Mouse (Mus musculus) hindlimb bud, embryonic 11.5 days (tissue): Measurements from ENCODE around the gene Usp39.

Experiments used
- DNase-seq: peaks from one replicate; pipeline ENCODE4 v3.0.0-alpha.2; 2012; ENCODE audit warnings: low read depth, low spot score; ENCODE audit errors: extremely low spot score

The Usp39 gene

GRCm38 (mm10) chr6:72373184-72373583, 28.2 kb upstream of the Usp39 start:
- DNase-seq, result no peak

DNA sequence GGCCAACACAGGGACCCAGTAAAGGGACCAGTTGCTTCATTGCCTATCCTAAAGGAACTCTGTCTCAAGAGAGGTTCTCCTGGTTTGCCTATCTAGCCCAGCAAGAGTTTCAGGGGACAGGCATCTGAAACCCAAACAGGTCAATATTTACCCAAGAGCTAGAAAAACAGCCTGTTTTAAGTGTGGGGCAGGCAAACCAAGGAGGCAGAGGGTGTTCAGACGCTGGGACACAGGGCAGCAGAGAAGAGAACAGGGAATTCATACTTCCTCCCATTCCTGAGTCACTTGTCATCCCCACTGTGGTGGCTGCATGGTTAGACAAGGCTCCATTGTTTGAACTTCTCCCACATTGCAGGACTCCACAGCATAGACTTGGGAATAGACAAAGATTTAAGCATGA, 26.6 kb upstream of the Usp39 start:
- no peak for DNase-seq

- DNase-seq, result no peak
Measured at GRCm38 (mm10) chr6:72371147-72371546, 26.2 kb upstream of the Usp39 start.

DNA sequence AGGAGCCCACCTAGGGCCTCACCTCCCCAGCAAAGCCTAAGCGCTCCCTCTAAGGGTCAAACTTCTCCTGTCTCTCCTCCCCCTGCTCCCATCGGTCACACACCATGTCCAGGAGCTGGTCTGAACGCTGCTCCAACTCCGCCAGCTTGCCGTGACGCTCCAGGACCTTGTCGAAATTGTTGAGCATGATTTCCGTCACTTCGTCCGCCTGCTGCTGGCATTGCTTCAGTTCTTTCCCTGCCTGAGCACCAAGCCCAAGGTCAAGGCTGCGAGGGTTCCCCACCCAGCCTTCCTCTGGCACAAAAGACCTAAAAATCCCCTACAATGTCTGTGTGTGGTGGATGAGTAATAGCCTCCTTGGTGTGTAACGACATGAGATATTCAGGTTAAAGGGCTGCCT, 25.1 kb upstream of the Usp39 start:
- DNase-seq, result no peak

DNA sequence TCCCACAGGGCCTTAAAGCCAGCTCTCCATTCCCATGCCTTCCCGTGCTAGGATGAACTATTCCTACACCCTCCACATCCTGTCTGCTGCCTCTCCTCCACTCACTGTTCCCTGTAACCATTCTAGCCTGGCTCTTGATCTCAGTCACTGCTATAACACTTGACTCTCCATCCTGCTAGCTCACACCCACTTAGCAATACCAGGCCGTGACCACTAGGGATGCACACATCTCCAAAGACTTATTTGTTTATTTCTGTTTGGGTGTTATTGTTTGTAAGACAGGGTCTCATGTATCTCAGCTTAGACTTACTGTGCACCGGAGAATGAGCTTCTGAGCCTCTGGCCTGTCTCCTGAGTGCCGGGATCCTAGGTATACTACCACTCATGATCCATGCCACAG, 24.6 kb upstream of the Usp39 start:
- no peak for DNase-seq

- no peak for DNase-seq
Measured at GRCm38 (mm10) chr6:72367460-72367974, 22.5 kb upstream of the Usp39 start.

DNA sequence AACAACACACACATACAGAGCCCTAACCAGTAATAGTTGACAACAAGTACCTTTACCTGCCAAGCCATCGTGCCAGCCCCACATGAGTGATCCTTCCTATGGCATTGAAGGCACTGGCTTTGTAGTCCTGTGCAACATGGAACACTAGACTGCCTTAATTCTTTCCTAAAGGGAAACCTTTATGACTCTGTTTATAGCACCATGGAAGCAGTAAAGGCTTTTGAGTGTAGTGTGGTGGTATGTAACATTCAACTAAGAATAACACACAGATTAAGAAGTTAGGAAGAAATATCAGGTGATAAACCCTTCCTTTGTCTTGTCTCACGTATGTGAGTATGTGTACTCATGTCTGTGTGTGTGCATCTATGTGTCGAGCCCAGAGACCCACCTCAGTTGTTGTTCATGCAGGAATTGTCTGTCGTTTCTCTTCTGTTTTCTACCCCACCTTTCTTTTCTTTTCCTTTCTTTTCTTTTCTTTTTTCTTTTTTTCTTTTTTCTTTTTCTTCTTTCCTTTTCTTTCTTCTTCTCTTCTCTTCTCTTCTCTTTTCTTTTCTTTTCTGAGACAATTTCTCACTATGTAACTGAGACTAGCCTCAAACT, 22.0 kb upstream of the Usp39 start, which contains the start of gene Rnf181:
Gene Rnf181 (minus strand): TSS at position 113 of the 600 bp plus-strand sequence.
- DNase-seq, result no peak

GRCm38 (mm10) chr6:72366304-72366703, 21.3 kb upstream of the Usp39 start:
- DNase-seq, result no peak

- no peak for DNase-seq
Measured at GRCm38 (mm10) chr6:72364985-72365384, 20.0 kb upstream of the Usp39 start.

DNA sequence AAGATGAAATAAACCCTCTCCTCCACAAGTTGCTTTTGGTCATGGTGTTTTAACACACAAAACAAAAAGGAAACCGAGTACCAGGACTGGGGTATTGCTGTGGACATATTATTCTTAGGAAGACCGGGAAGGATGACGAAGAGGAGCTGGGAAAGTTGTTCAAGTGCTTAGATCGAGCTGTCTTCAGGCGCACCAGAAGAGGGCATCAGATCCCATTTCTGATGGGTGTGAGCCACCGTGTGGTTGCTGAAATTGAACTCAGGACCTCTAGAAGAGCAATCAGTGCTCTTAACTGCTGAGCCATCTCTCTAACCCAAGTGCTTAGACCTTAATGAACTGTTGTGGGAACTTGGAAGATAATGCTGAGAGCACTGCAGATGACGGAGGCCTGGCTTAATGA, 19.0 kb upstream of the Usp39 start:
- no peak for DNase-seq

DNA sequence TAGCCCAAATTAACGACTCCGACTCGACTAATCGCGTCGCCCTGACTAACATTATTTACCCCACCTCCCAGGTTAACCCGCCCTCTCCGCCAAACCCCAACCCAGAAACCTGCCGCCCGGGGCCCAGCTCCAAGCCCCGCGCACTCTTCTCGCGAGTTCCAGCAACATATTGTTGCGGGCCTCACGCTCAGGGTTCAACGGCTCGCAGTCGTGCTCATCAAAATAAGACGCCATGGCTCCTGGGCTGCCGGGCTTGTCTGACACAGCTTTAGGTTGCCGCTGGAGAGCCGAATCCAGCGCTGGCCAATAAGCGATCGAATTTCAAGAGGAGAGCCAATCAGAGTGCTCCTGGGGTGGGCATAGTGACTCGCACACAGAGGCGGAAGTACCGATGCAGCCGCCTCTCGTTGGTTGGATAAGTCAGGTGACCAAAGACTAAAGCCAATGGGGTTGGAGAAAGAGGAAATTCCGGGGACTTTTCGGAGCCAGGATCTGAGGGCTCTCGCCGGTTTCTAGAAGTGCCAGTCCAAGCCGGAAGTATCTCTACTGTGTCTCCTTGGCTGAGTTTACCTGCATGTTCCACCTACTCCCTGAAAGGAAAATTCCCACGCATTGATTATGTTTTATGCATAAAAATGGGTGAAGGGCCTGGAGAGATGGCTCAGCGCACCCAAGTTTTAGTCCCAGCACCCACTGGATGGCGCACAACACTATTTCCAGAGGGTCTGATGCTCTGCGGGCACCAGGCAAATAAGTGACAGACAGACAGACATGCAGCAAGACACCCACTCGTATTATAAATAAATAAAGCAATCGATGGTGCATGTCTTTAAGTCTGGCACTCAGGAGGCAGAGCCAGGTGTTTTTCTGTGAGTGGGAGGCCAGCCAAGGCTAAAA, 17.4 kb upstream of the Usp39 start:
- peak; percentile 94 for DNase-seq

DNA sequence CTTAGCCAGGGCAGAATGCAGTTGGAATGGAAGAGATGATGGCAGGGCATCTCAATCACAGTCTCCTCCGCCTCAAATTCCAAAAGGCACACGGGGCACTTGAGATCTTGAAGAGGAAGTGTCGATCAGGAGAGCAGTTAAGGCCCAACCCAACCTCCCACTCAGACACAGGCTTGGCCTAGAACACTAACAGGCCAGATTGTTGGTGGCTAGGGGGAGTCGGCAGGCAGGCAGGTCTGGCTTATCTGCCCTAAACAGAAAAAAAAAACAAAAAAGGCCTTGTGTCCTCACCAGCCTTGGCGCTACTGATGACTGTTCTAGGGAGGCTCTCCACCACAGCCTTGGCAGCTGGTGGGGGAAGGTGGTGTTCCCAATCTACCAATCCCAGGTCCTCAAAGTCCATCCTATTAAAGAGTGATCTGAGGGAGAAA, 16.2 kb upstream of the Usp39 start:
- DNase-seq, result no peak

DNA sequence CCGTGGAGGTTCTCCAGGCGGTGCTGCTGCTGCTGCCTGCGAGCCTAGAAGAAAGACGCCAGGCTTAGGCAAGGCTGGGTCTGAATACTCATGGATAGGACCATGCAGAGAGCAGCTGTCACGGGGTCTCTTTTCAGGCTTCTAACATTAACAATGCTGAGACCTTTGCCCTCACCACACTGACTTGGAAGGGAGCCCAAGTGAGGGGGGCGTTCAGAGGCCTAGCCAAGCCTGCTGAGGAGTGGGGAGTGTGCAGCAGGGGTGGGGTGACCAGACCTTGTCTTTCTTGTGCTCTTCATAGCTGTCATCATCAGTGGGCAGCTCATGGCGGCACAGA, 15.6 kb upstream of the Usp39 start:
- DNase-seq, result no peak

DNA sequence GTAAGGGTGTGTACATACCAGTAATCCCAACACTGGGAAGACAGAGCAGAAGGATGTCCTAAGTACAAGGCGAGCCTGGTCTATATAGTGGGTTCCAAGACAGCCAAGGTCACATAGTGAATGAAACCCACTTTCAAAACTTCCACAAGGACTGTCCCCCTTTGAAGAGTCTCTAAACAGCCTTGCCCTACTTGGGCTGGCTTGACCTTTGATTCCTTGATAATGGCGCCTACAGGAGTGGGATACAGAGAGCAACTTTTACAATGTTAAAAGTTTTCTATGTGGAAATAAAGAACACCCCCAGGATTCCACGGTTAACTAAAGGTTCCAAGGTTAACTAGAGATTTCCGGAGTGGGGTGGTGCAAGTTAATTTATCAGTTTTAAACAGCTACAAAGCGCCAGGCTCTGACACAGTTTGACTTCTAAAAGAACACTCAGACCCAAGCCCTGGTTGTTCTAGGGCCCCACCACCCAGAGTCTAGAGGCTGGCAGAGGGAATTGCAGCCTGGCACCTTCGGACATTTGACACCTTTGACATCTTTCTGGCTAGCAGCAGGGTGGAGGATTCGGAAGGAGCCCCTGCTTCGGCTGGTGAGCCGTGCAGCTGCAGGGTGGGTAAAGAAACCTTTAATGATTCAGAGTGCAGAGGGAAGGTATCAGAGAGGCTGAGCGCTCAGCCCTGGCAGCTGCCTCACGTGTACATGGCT, 15.1 kb upstream of the Usp39 start:
- DNase-seq, result no peak

DNA sequence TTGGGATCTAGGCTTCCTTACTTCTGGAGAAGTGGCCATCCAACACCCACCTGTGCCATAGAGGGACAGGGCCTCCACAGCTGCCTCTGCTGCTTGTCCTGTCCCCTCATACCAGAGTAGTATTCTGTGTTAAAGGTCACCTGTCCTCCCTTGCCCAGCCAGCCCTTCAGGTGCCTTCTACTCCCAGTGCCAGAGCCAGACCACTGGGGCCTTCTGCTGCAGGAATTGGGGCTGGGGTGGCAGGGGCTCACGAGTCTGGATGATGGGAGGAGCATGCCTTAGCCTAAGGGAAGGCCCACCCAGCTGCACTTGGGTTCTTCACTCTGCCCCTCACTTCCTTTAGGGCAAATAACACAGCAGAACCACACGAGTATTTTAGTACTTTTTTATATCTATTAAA, 14.4 kb upstream of the Usp39 start:
- DNase-seq, result no peak

DNA sequence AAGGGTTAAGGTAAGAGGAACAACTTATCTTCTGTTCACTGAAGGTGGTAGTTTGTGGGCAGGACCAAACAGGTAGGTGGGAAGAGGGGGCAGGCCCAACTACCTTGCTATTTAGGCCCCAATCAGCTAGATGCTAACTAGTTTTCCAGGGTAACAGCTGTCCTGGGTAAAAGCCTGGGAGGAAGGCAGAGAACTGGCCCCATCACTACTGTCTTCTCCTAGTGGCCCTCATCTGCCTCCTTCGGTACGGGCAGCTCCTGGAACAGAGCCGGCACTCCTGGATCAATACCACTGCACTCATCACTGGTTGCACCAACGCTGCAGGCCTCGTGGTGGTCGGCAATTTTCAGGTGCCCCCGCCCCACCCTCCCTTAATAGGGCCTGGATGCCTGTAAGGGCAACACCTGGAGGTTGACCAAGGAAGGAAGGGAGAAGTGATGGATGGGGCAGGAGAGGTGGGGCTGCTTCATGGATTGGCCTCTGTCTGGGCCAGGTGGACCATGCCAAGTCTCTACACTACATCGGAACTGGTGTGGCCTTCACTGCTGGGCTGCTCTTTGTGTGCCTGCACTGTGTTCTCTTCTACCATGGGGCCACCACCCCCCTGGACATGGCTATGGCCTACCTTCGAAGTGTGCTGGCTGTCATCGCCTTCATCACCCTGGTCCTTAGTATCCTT, 13.2 kb upstream of the Usp39 start:
- DNase-seq, result no peak

GRCm38 (mm10) chr6:72357164-72358079, 12.4 kb upstream of the Usp39 start:
- DNase-seq, result no peak

- DNase-seq, result no peak
Measured at GRCm38 (mm10) chr6:72356001-72356532, 11.1 kb upstream of the Usp39 start.

- no peak for DNase-seq
Measured at GRCm38 (mm10) chr6:72355066-72355911, 10.3 kb upstream of the Usp39 start, which contains the start of gene Tmem150a. Tmem150a (plus strand) TSS chr6:72355447.
